Mouse (Mus musculus) myocyte (in vitro differentiated cells): Measurements from ENCODE around the gene Kif26b.

Experiments
- CEBPB ChIP-seq: IDR thresholded peaks from 2 replicates; pipeline ENCODE4 v1.6.1; 2011; ENCODE audit warnings: mild to moderate bottlenecking, moderate library complexity; ENCODE audit not compliant: poor library complexity, insufficient read depth, severe bottlenecking
- E2F4 ChIP-seq: IDR thresholded peaks from one replicate; pipeline ENCODE4 v1.6.1; 2011; ENCODE audit warnings: mild to moderate bottlenecking, control low read depth, moderate library complexity; ENCODE audit not compliant: insufficient read depth
- MAX ChIP-seq: IDR thresholded peaks from one replicate; pipeline ENCODE4 v1.6.1; 2011; ENCODE audit warnings: low read depth, mild to moderate bottlenecking, control low read depth
- MYOG ChIP-seq, 3 experiments: IDR thresholded peaks; one replicate each; pipeline ENCODE4 v1.6.1; 2011; ENCODE audit warnings: control low read depth in 2 of 3, low read depth in 2 of 3, mild to moderate bottlenecking in 2 of 3; ENCODE audit not compliant: insufficient read length in 2 of 3, control insufficient read depth in 1 of 3, insufficient read depth in 1 of 3
- POLR2A ChIP-seq: IDR thresholded peaks from one replicate; pipeline ENCODE4 v1.6.1; 2011; ENCODE audit warnings: low read depth, mild to moderate bottlenecking, control low read depth, moderate library complexity; ENCODE audit not compliant: insufficient read length
- POLR2AphosphoS2 ChIP-seq: IDR thresholded peaks from one replicate; pipeline ENCODE4 v1.6.1; 2011; ENCODE audit warnings: low read depth, control low read depth; ENCODE audit not compliant: insufficient read length
- REST ChIP-seq: IDR thresholded peaks from one replicate; pipeline ENCODE4 v1.6.1; 2011; ENCODE audit warnings: mild to moderate bottlenecking, control low read depth, moderate library complexity; ENCODE audit not compliant: insufficient read depth, insufficient read length
- TCF12 ChIP-seq: IDR thresholded peaks from one replicate; pipeline ENCODE4 v1.6.1; 2011; ENCODE audit warnings: mild to moderate bottlenecking, control low read depth; ENCODE audit not compliant: poor library complexity, insufficient read depth, severe bottlenecking
- TCF3 ChIP-seq: IDR thresholded peaks from one replicate; pipeline ENCODE4 v1.6.1; 2011; ENCODE audit warnings: low read depth, control low read depth; ENCODE audit not compliant: insufficient read length
- USF1 ChIP-seq: IDR thresholded peaks from one replicate; pipeline ENCODE4 v1.6.1; 2011; ENCODE audit warnings: low read depth, mild to moderate bottlenecking, control low read depth, moderate library complexity

GRCm38 (mm10) chr1:178912936-178913716, 384.2 kb downstream of the Kif26b start:
- TF ChIP-seq POLR2AphosphoS2 (no peak), POLR2A (no peak), USF1 (no peak), TCF12 (no peak), E2F4 (no peak), MAX (no peak), MYOG (IDR thresholded peaks at IDR 0.05; ENCODE audit: control insufficient read depth in 1 of 3, insufficient read depth in 1 of 3, insufficient read length in 2 of 3, low read depth in 2 of 3) (no peak), CEBPB (no peak), TCF3 (no peak), REST (no peak)
